Mouse (Mus musculus): ENCODE results near the gene Fam49a.
"Not testable (repeated sequence)": the region's sequence is repeated elsewhere in the genome, so short reads cannot be mapped to it uniquely, and the experiment has no call there.

Fam49a gene

DNA sequence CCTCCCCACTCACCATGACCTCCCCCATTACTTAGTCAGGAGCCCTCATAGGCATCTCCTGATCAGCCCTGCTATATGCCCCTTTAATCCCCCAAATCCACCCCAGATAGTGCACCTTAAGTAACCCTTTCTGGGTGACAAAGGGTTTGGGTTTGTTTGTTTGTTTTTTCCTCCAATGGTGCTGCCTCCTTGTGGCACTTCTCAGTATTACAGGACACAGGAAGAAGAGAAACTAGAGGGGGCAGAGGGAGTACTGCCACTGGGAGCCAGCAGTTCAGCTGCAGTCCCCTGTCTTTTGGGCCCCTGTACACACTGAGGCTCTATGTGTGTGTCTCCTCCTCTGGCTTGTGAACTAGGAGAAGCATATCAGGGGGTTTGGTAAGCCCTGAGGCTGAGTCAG, 51.5 kb downstream of the Fam49a start:
- DNase-seq (ENCODE audit: low spot score in 2 of 2): no peak

GRCm38 (mm10) chr12:12313919-12314318, 52.0 kb downstream of the Fam49a start:
- DNase-seq (ENCODE audit: low spot score in 2 of 2): no peak

DNA sequence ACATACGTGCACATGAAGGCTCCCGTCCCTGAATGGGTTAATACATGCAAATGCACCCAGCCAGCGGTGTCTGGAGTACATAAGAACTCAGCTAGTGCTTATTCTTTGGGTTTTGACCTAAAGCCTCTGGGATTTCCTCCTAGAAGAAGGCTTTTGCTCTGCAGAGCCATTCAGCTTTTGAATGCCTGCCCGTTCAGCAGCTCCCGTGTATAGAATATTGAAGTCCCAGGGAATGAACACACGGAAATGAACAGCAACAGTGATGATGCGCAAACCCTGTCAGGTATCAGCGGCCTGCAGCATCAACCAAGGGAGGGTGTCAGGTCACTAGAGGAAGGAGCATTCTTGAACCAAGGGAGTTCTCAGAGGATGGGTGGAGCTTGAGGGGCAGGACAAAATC, 52.4 kb downstream of the Fam49a start:
- no peak for DNase-seq (ENCODE audit: low spot score in 2 of 2)

GRCm38 (mm10) chr12:12315011-12315410, 53.1 kb downstream of the Fam49a start:
- no peak for DNase-seq (ENCODE audit: low spot score in 2 of 2)

GRCm38 (mm10) chr12:12316956-12317355, 55.0 kb downstream of the Fam49a start:
- no peak for DNase-seq (ENCODE audit: low spot score in 2 of 2)

- DNase-seq (ENCODE audit: low spot score in 2 of 2): no peak
These were observed 55.7 kb downstream of the Fam49a start for GRCm38 (mm10) chr12:12317606-12318005.

DNA sequence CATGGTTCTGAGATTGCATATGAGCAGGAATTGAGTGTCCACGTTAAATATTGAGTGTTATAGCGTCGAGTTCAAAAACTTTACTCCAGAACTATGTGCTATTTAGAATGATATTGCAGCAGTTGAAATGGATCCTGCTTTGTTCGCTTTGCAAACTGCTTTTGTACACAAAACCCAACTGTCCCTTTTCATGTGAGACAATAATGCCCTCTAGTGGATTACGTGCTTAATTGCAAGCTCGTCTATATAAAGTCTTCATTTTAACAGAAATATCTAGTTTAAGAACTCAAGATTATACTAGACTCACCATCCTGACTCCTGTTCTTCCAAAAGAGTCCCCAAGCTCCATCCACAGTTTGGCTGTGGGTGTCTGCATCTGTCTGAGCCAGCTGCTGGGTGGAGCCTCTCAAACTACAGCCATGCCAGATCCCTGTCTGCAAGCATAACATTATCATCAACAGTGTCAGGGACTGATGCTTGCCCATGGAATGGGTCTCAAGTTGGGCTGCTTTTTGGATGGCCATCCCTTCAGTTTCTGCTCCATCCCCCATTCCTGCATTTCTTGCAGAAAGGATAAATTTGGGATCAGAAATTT, 56.3 kb downstream of the Fam49a start:
- no peak for DNase-seq (ENCODE audit: low spot score in 2 of 2)

DNA sequence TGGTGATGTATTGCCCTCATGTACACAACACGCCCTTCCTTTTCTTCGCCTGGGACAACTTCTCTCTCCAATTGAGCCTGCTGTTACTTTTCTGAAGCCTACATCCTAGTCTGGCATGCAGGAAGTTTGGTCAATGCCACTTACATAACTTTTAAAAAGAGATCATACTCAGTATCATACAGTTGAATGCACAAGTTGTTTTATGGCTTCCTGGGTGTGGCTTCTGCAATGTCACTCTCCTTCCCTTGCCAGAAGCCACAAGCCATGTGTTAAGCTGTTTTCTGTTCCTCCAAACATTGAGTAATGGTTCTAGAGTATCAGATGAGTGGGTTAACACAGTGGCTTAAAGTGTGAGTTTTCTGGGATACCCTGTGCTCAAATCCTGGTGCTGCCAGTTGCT, 58.8 kb downstream of the Fam49a start:
- DNase-seq (ENCODE audit: low spot score in 2 of 2): no peak

- no peak for DNase-seq (ENCODE audit: low spot score in 2 of 2)
These were observed 59.2 kb downstream of the Fam49a start for GRCm38 (mm10) chr12:12321111-12321510.

DNA sequence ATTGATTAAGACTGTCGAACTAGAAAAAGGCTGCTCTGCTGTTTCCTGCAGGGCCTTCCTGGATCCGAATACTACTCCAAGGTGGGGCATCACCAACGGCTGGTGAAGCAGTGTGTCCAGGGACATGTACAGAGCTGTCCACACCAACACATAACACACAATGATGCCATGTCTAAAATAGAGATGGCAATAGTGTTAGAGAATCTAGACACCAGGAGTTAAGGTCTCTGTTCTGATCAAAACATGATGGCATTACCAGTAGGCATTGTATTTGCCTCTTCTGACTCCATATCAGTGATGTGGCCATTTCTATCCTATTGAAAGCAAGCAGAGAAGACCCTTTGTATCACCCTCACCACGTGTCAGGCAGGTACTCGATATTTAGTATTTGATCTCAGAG, 61.1 kb downstream of the Fam49a start:
- DNase-seq (ENCODE audit: low spot score in 2 of 2): no peak

GRCm38 (mm10) chr12:12323616-12324223, 61.8 kb downstream of the Fam49a start:
- DNase-seq (ENCODE audit: low spot score in 2 of 2): peak; percentile 94 to 95

DNA sequence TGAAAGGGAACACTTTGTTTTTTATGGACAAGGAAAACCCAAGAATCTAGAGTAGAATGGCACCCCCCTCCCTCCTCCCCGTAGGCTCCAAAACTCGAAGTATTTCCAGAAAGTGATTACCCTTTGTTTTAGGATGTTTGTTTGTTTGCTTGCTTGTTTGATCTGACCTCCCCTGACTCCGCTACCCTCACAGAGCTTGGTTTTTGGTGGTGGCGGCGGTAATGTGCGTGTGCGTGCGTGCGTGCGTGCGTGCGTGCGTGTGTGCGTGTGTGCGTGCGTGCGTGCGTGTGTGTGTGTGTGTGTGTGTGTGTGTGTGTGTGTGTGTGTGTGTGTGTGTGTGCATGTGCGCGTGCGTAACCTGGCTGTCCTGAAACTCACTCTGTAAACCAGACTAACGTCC, 62.3 kb downstream of the Fam49a start:
- not testable (repeated sequence) for DNase-seq (ENCODE audit: low spot score in 2 of 2)

DNA sequence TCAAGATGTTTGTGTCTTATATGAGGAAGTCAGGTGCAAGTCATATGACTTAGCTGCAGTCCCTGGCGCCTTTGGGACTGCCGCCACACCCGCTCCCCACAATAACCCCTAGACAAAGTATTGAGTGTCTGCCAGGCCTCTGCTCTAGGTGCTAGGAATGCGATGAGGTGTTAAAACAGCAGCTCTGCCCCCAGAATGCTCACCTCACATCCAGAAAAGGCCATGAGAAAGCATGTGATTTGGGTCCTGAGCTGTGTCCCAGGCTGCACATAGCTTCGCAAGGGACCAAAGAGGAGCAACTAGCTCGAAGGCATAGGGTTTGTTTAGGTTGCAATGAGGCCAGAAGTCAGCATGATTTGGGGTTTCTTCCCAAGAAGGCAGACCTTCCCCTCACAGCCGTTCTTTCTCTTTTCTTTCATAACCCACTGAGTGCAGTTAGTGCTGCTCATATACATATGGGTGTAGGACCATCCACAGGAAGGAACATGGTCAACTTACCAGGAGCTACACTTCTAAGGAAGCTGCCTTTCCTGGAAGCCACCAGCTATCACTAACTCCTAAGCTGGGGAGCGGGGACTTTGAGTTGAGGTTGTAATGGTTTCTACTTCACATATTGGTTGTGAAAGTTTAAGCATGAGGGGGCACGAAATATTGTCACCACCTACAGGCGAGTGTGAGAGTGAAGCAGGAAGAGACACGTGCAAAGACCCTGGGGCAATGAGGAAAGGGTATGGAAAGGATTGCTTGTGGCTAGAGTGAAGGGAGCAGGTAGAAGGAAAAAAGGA, 71.8 kb downstream of the Fam49a start:
- DNase-seq (ENCODE audit: low spot score in 2 of 2): no peak

DNA sequence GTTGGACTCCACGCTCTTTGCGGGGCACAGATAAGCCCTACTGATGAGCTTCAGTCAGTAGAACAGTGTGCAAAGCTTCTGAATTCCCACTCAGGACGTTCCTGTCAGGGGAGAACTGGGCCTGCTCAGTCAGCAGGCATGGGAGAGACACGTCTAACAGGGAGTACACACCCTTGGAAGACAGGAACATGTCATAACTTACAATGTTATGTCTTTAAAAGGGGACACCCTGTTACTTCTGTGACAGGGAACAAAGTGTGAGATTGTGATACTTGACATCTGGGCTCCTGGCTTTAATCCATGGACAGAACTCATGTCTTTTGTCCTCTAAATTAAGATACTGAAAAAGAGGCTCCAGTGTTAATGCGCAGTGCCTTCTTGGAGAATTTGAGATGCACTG, 72.5 kb downstream of the Fam49a start:
- DNase-seq (ENCODE audit: low spot score in 2 of 2): no peak

GRCm38 (mm10) chr12:12335566-12335965, 73.6 kb downstream of the Fam49a start:
- no peak for DNase-seq (ENCODE audit: low spot score in 2 of 2)

GRCm38 (mm10) chr12:12337378-12337777, 75.4 kb downstream of the Fam49a start:
- DNase-seq (ENCODE audit: low spot score in 2 of 2): no peak

GRCm38 (mm10) chr12:12343320-12343719, 81.4 kb downstream of the Fam49a start:
- DNase-seq (ENCODE audit: low spot score in 2 of 2): no peak

DNA sequence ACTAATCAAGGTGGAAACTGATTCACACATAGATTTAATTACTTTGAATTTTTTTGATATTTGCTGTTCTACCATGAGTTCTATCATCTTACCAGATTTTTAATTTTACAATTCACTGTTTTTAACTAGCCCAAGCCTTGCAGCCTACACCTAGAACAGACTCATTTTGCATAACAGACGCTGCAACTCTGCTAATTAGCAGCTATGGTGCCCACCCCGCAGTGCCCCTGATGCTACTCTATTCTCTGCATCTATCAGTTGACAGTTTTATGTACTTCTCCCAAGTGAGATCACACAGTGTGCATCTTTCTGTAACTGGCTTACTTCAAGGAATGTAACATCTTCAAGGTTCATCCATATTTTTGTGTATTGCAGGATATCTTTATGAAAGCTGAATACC, 86.7 kb downstream of the Fam49a start:
- no peak for DNase-seq (ENCODE audit: low spot score in 2 of 2)

DNA sequence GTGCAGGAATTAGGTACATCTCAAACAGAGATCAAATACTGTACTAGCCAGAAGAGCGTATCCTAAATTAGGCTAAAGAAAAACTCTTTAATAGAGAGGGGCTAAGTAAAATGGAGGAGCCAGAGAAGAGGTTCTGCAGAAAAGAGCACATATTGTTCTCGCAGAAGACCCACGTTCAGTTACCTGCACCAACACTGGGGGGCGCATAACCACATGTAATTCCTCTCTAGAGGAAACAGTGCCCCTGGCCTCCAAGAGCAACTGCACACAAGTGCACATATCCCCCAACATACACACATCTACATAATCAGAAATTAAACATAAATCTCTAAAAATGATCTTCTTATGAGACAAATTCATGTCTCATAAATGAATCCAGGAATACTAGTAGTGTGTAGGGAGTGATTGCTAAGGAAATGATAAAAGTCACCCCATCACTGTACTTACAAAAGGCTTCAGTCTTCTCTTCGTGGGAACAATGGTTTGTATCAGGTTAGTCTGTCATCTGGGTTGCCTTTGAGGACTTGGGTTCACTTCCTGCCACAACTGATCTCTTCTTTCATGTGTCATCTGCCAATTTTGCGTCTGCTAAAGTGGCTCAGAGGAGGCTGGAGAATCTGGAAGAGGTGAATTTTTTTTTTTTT, 87.8 kb downstream of the Fam49a start:
- DNase-seq (ENCODE audit: low spot score in 2 of 2): no peak

DNA sequence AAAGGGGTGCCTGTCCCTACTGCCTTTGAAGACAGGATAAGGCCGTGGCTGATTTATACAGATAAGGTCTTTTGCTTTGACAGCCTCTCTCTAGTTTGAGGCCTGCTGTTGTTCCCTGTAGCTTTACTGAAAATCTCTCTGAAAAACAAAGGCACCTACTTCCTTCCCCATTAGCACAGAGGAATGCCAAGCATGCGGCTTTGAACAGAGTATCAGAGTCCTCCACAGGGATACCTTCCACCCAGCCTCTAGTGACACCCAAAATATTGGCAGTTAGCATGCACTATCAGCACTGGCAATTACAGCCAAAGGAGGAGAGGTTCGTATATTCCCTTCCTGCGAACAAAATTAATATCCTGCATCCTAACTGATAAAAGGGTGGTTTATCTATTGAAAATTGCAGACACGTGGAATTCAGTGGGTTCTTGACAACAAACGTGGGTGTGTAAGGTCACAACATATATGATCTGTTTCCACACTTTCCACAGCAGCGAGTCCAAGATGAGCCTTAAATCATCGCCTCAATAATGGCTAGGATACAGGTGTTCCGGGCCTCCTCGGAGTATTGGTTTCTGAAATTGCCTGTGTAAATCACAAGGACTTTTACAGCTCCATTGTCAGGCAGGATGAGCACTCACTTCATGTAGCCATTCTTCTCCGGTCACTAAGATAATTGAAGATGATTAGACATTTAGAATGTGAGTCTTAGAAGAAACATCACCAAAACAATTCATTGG, 90.0 kb downstream of the Fam49a start:
- no peak for DNase-seq (ENCODE audit: low spot score in 2 of 2)

DNA sequence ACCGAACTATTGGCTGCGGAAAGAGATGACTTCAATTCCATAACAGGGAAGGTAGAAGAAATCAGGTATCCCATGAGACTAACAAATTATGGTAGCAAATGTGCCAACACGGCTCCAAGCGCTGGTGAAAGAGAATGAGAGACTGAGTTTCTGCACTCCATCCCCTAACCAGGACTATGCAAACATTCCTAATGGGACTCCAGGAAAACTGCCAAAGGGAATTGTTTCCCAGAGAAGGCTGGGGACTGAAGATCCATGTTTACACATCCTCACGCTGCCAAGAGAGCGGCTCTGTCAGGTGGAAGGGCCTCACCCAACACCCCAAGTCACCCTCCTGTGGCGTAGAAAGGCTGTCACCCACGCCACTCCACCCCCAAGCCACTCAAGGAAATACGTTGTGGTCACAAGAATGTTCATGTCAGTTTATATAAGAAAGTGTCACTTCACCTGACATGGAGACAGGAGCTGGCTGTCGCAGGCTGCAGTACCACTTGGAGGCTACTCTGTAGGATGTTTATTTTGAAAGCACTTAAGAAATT, 92.2 kb downstream of the Fam49a start:
- no peak for DNase-seq (ENCODE audit: low spot score in 2 of 2)

DNA sequence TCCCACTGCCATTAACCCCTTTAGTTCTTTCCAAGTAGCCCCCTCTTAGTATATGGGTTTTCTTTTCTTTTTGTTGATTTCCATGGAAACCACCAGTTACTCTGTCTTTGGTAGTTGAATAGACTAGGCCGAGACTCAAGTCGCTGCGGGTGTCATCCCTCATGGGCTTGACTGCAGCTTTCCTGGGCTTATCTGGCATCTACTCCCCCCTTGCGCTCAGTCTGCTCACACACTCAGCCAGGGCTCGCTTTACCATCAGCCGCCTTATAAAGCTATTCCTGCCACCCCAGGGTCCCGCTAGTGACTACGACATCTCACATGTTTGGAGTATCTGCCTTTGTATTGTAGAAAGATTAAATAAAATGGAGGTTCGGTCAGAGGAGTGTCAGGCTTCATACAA, 94.1 kb downstream of the Fam49a start:
- no peak for DNase-seq (ENCODE audit: low spot score in 2 of 2)

Measured in frontal cortex, postnatal 25 days (tissue).